Mouse (Mus musculus) C2C12 (cell line): ENCODE data around the gene Pithd1. TPM values are rescaled to one million over a fixed set of nuclear protein-coding genes. Genes with fewer than 3 reads are reported as not detected.

Experiments
- H3K27me3 ChIP-seq: one replicate; pipeline ENCODE4 v1.6.1; 2011; ENCODE audit not compliant: control insufficient read depth, insufficient read depth, insufficient read length
- H3K36me3 ChIP-seq: one replicate; pipeline ENCODE4 v1.6.1; 2011; ENCODE audit not compliant: control insufficient read depth, insufficient read depth
- H3K4me3 ChIP-seq: one replicate; pipeline ENCODE4 v1.5.1; 2011; ENCODE audit warnings: mild to moderate bottlenecking, control low read depth; ENCODE audit not compliant: poor library complexity, insufficient read depth, severe bottlenecking
- H3K79me2 ChIP-seq: one replicate; pipeline ENCODE4 v1.6.1; 2011; ENCODE audit not compliant: control insufficient read depth, insufficient read depth
- H3K79me3 ChIP-seq: one replicate; pipeline ENCODE4 v1.6.1; 2011; ENCODE audit warnings: low read depth, control low read depth
- H3ac ChIP-seq: one replicate; pipeline ENCODE3; 2011; ENCODE audit warnings: low read depth; ENCODE audit not compliant: control insufficient read depth, insufficient read length
- CEBPB ChIP-seq: IDR thresholded peaks from one replicate; pipeline ENCODE4 v1.6.1; 2011; ENCODE audit warnings: low read depth, mild to moderate bottlenecking, control low read depth, moderate library complexity
- CTCF ChIP-seq: IDR thresholded peaks from one replicate; pipeline ENCODE4 v1.5.1; 2011; ENCODE audit not compliant: control insufficient read depth, insufficient read depth, insufficient read length
- FOSL1 ChIP-seq: IDR thresholded peaks from one replicate; pipeline ENCODE4 v1.8.0; 2011; ENCODE audit warnings: mild to moderate bottlenecking, low read length; ENCODE audit not compliant: poor library complexity, insufficient read depth, severe bottlenecking
- MAX ChIP-seq: IDR thresholded peaks from one replicate; pipeline ENCODE4 v1.6.1; 2011; ENCODE audit warnings: mild to moderate bottlenecking, control low read depth
- MYOD1 ChIP-seq: IDR thresholded peaks from one replicate; pipeline ENCODE4 v1.6.1; 2011; ENCODE audit warnings: low read depth; ENCODE audit not compliant: control insufficient read depth, insufficient read length
- MYOG ChIP-seq: IDR thresholded peaks from one replicate; pipeline ENCODE4 v1.6.1; 2011; ENCODE audit not compliant: control insufficient read depth, insufficient read length; ENCODE audit errors: extremely low read depth
- USF1 ChIP-seq: IDR thresholded peaks from one replicate; pipeline ENCODE4 v1.6.1; 2011; ENCODE audit warnings: low read depth, mild to moderate bottlenecking, control low read depth, moderate library complexity
- polyA plus RNA-seq: library from polyadenylated mRNA; unstranded; fragments of >200 nt; fragmentation: generic; extraction: Trizol; gene quantifications from one replicate; pipeline ENCODE4 v1.2.1, GENCODE M21; 2012; ENCODE audit warnings: missing spikeins

Gene Pithd1
- polyA plus RNA-seq, 1 experiment = 45.1 TPM

DNA sequence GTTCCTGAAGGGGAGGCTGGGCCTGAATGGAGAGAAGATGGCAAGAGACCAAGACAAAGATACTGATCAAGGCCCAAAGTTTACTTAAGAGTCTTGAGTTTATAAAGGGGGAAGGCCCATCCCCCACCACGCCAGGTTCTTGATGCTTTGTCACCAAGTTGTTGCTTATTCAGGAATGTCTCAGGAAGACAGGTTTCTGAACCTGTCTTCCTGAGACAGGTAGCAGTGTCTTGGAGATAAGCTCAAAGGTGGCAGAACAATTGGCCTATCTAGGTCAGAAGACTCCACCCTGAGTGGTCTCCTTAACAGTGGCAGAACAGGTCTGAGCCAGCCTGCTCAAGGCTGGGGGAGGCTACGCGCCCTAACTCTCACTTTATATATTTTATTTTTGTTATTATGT, 60.2 kb downstream of the Pithd1 start:
- H3K27me3 ChIP-seq = no peaks in the 10 kb centered on the region
- peaks cover 4% of the 10 kb centered on the region for H3K36me3 ChIP-seq
- H3K79me2 ChIP-seq = no peaks in the 10 kb centered on the region
- no peak overlapping the region for H3ac ChIP-seq
- no peaks in the 10 kb centered on the region for H3K79me3 ChIP-seq
- no peak for TF ChIP-seq MYOG
- no peak for TF ChIP-seq USF1
- TF ChIP-seq FOSL1 = no peak
- TF ChIP-seq MYOD1 = no peak
- no peak for TF ChIP-seq MAX
- TF ChIP-seq CEBPB = no peak
- TF ChIP-seq CTCF = no peak
- no peak overlapping the region for H3K4me3 ChIP-seq

DNA sequence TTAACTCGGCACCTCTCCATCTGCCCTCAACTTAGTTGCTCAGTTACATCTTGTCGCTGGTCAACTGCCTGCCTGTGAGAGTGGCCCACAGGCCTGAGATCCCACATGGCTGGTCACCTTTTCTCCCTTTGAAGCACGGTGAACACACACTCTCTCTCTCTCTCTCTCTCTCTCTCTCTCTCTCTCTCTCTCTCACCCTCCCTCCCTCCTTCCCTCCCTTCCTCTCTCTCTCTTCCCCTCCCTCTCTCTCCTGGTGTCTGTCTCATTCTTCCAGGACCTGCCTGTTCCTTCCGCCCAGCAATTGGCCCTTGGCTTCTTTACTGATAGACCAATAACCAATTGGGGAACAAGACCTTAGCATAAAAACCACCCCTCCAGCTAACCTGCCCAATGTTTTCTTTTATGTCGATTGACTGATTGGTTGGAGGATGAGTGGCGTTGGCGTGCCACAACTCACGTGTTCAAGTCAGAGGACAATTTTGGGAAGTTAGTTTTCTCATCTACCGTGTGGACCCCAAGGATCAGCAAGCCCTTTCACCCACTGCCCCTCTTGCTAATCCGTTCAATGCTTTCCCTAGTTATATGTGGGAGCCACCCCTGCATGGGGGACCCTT, 60.8 kb downstream of the Pithd1 start:
- no peak overlapping the region for H3ac ChIP-seq
- H3K27me3 ChIP-seq = no peaks in the 10 kb centered on the region
- no peaks in the 10 kb centered on the region for H3K79me3 ChIP-seq
- TF ChIP-seq MYOG (no peak), USF1 (no peak), CEBPB (no peak), FOSL1 (no peak), MYOD1 (no peak), CTCF (no peak), MAX (no peak)
- H3K4me3 ChIP-seq = no peak overlapping the region
- peaks cover 4% of the 10 kb centered on the region for H3K36me3 ChIP-seq
- no peaks in the 10 kb centered on the region for H3K79me2 ChIP-seq

Other genes with a start within 250 kb of the Pithd1 start
- 0.40 TPM for gene Myom3, start 227.5 kb downstream of the Pithd1 start, polyA plus RNA-seq
- 37.2 TPM for gene Srsf10, start 131.5 kb downstream of the Pithd1 start, polyA plus RNA-seq
- 21.7 TPM for gene Pnrc2, start 113.4 kb downstream of the Pithd1 start, polyA plus RNA-seq
- gene Cnr2, start 91.9 kb downstream of the Pithd1 start, polyA plus RNA-seq = not detected
- 26.8 TPM for gene Fuca1, start 66.5 kb downstream of the Pithd1 start, polyA plus RNA-seq
- gene Hmgcl, start 40.8 kb downstream of the Pithd1 start, polyA plus RNA-seq = 24.3 TPM
- gene Gale, start 23.5 kb downstream of the Pithd1 start, polyA plus RNA-seq = 50.7 TPM
- 70.1 TPM for gene Lypla2, start 14.6 kb downstream of the Pithd1 start, polyA plus RNA-seq
- 18.4 TPM for gene Eloa, start 34.5 kb upstream of the Pithd1 start, polyA plus RNA-seq
- gene Rpl11, start 66.2 kb upstream of the Pithd1 start, polyA plus RNA-seq = 2,415 TPM
- 780 TPM for gene Id3, start 156.2 kb upstream of the Pithd1 start, polyA plus RNA-seq
- 11.5 TPM for gene E2f2, start 185.1 kb upstream of the Pithd1 start, polyA plus RNA-seq
- gene Asap3, start 219.1 kb upstream of the Pithd1 start, polyA plus RNA-seq = 3.8 TPM